Mouse (Mus musculus): ENCODE results near the gene Cabp4. TPM values are rescaled to one million over a fixed set of nuclear protein-coding genes. Genes with fewer than 3 reads are reported as not detected.

The Cabp4 gene
- polyA plus RNA-seq, 1 experiment from 2014 or later = not detected

- Histone ChIP-seq H3K9me3 (ENCODE audit: control insufficient read depth, low read length) (no peaks in the 10 kb centered on the region), H3K27ac (replicated peaks; ENCODE audit: low read depth, low read length) (no peak overlapping the region), H3K27me3 (replicated peaks; ENCODE audit: control insufficient read depth, insufficient read depth, low read length) (no peaks in the 10 kb centered on the region), H3K4me3 (ENCODE audit: low read depth, low read length) (no peak overlapping the region), H3K9ac (ENCODE audit: low read depth, low read length) (no peak overlapping the region), H3K4me1 (ENCODE audit: control insufficient read depth, insufficient read depth, low read length) (no peaks in the 10 kb centered on the region), H3K4me2 (ENCODE audit: low read depth, low read length) (no peak overlapping the region), H3K36me3 (ENCODE audit: control insufficient read depth, insufficient read depth, low read length) (no peaks in the 10 kb centered on the region)
- DNase-seq (ENCODE audit: low spot score) (no peak), ATAC-seq (ENCODE audit: low read depth) (no peak)
- WGBS = 84% methylated on average over 15 of the region's 15 CpGs
Measured at GRCm38 (mm10) chr19:4086156-4086555, 57.7 kb downstream of the Cabp4 start.

Other genes starting within 250 kb of the Cabp4 start
- 33.6 and 36.5 TPM in 2 replicates for gene Tcirg1, start 236.9 kb downstream of the Cabp4 start, polyA plus RNA-seq (2014; fragmentation: Nextera tagmentation; extraction: Ambion mirVana)
- 297 and 302 TPM in 2 replicates for gene Ndufs8, start 231.3 kb downstream of the Cabp4 start, polyA plus RNA-seq (2014; fragmentation: Nextera tagmentation; extraction: Ambion mirVana)
- gene Aldh3b1, start 214.2 kb downstream of the Cabp4 start, polyA plus RNA-seq (2014; fragmentation: Nextera tagmentation; extraction: Ambion mirVana) = 4.6 and 4.8 TPM in 2 replicates
- gene Unc93b1, start 208.8 kb downstream of the Cabp4 start, polyA plus RNA-seq (2014; fragmentation: Nextera tagmentation; extraction: Ambion mirVana) = 21.3 and 24.5 TPM in 2 replicates
- gene Aldh3b3, start 185.4 kb downstream of the Cabp4 start, polyA plus RNA-seq (2014; fragmentation: Nextera tagmentation; extraction: Ambion mirVana) = 0.18 and 0.24 TPM in 2 replicates
- 9.2 and 11.8 TPM in 2 replicates for gene Aldh3b2, start 171.7 kb downstream of the Cabp4 start, polyA plus RNA-seq (2014; fragmentation: Nextera tagmentation; extraction: Ambion mirVana)
- 8.2 and 8.5 TPM in 2 replicates for gene Acy3, start 157.5 kb downstream of the Cabp4 start, polyA plus RNA-seq (2014; fragmentation: Nextera tagmentation; extraction: Ambion mirVana)
- gene Tbx10, start 151.3 kb downstream of the Cabp4 start, polyA plus RNA-seq (2014; fragmentation: Nextera tagmentation; extraction: Ambion mirVana) = 0.10 TPM in 1 of 2 replicates, not detected in the other
- gene Nudt8, start 143.5 kb downstream of the Cabp4 start, polyA plus RNA-seq (2014; fragmentation: Nextera tagmentation; extraction: Ambion mirVana) = 25.8 and 29.5 TPM in 2 replicates
- 1.4 and 1.6 TPM in 2 replicates for gene Gm49405, start 143.4 kb downstream of the Cabp4 start, polyA plus RNA-seq (2014; fragmentation: Nextera tagmentation; extraction: Ambion mirVana)
- 2.5 and 3.4 TPM in 2 replicates for gene Doc2g, start 140.7 kb downstream of the Cabp4 start, polyA plus RNA-seq (2014; fragmentation: Nextera tagmentation; extraction: Ambion mirVana)
- gene Ndufv1, start 131.2 kb downstream of the Cabp4 start, polyA plus RNA-seq (2014; fragmentation: Nextera tagmentation; extraction: Ambion mirVana) = 188 and 199 TPM in 2 replicates
- 483 and 496 TPM in 2 replicates for gene Gstp1, start 106.0 kb downstream of the Cabp4 start, polyA plus RNA-seq (2014; fragmentation: Nextera tagmentation; extraction: Ambion mirVana)
- 1.2 and 4.5 TPM in 2 replicates for gene Gstp2, start 98.0 kb downstream of the Cabp4 start, polyA plus RNA-seq (2014; fragmentation: Nextera tagmentation; extraction: Ambion mirVana)
- 0.35 TPM in 1 of 2 replicates, not detected in the other for gene Gstp3, start 84.5 kb downstream of the Cabp4 start, polyA plus RNA-seq (2014; fragmentation: Nextera tagmentation; extraction: Ambion mirVana)
- not detected in 2 replicates for gene Cabp2, start 62.5 kb downstream of the Cabp4 start, polyA plus RNA-seq (2014; fragmentation: Nextera tagmentation; extraction: Ambion mirVana)
- gene Cdk2ap2, start 46.9 kb downstream of the Cabp4 start, polyA plus RNA-seq (2014; fragmentation: Nextera tagmentation; extraction: Ambion mirVana) = 66.1 and 68.6 TPM in 2 replicates
- gene Pitpnm1, start 44.0 kb downstream of the Cabp4 start, polyA plus RNA-seq (2014; fragmentation: Nextera tagmentation; extraction: Ambion mirVana) = 5.6 and 6.6 TPM in 2 replicates
- gene Aip, start 18.2 kb downstream of the Cabp4 start, polyA plus RNA-seq (2014; fragmentation: Nextera tagmentation; extraction: Ambion mirVana) = 81.9 and 88.6 TPM in 2 replicates
- gene Gpr152, start 4.2 kb downstream of the Cabp4 start, polyA plus RNA-seq (2014; fragmentation: Nextera tagmentation; extraction: Ambion mirVana) = 0.08 TPM in 1 of 2 replicates, not detected in the other
- gene Coro1b, start 4.6 kb upstream of the Cabp4 start, polyA plus RNA-seq (2014; fragmentation: Nextera tagmentation; extraction: Ambion mirVana) = 139 and 162 TPM in 2 replicates
- gene Ptprcap, start 9.6 kb upstream of the Cabp4 start, polyA plus RNA-seq (2014; fragmentation: Nextera tagmentation; extraction: Ambion mirVana) = 5.1 and 6.7 TPM in 2 replicates
- 34.1 and 43.2 TPM in 2 replicates for gene Rps6kb2, start 19.3 kb upstream of the Cabp4 start, polyA plus RNA-seq (2014; fragmentation: Nextera tagmentation; extraction: Ambion mirVana)
- gene Carns1, start 31.4 kb upstream of the Cabp4 start, polyA plus RNA-seq (2014; fragmentation: Nextera tagmentation; extraction: Ambion mirVana) = 4.3 and 5.3 TPM in 2 replicates
- gene Tbc1d10c, start 47.3 kb upstream of the Cabp4 start, polyA plus RNA-seq (2014; fragmentation: Nextera tagmentation; extraction: Ambion mirVana) = 3.6 and 3.8 TPM in 2 replicates
- gene Ppp1ca, start 48.0 kb upstream of the Cabp4 start, polyA plus RNA-seq (2014; fragmentation: Nextera tagmentation; extraction: Ambion mirVana) = 744 and 800 TPM in 2 replicates
- 28.9 and 32.4 TPM in 2 replicates for gene Rad9a, start 57.6 kb upstream of the Cabp4 start, polyA plus RNA-seq (2014; fragmentation: Nextera tagmentation; extraction: Ambion mirVana)
- gene Clcf1, start 70.2 kb upstream of the Cabp4 start, polyA plus RNA-seq (2014; fragmentation: Nextera tagmentation; extraction: Ambion mirVana) = 6.0 and 6.3 TPM in 2 replicates
- gene AC109138.7, start 70.3 kb upstream of the Cabp4 start, polyA plus RNA-seq (2014; fragmentation: Nextera tagmentation; extraction: Ambion mirVana) = not detected in 2 replicates
- gene Pold4, start 87.9 kb upstream of the Cabp4 start, polyA plus RNA-seq (2014; fragmentation: Nextera tagmentation; extraction: Ambion mirVana) = 28.1 and 31.3 TPM in 2 replicates
- 16.3 and 16.6 TPM in 2 replicates for gene Ssh3, start 125.1 kb upstream of the Cabp4 start, polyA plus RNA-seq (2014; fragmentation: Nextera tagmentation; extraction: Ambion mirVana)
- 7.6 and 9.0 TPM in 2 replicates for gene Ankrd13d, start 139.1 kb upstream of the Cabp4 start, polyA plus RNA-seq (2014; fragmentation: Nextera tagmentation; extraction: Ambion mirVana)
- 17.0 and 18.9 TPM in 2 replicates for gene Grk2, start 162.2 kb upstream of the Cabp4 start, polyA plus RNA-seq (2014; fragmentation: Nextera tagmentation; extraction: Ambion mirVana)